Mouse (Mus musculus) heart, embryonic 12.5 days (tissue): ENCODE data around the gene Fkbp7. TPM values are rescaled to one million over a fixed set of nuclear protein-coding genes. Genes with fewer than 3 reads are reported as not detected.

Experiments
- ATAC-seq: fragments of 200-750 bp; cut with Nextera tagmentation; 2 replicates; pipeline ENCODE4 v1.8.0; 2017; ENCODE audit warnings: moderate TSS enrichment, moderate library complexity; ENCODE audit not compliant: insufficient number of reproducible peaks, low FRiP score
- H3K27ac ChIP-seq: fragments of 300-500 bp; sonication (generic); 2 replicates; pipeline ENCODE4 v1.5.1; 2016; ENCODE audit warnings: mild to moderate bottlenecking, moderate library complexity; ENCODE audit not compliant: poor library complexity, severe bottlenecking
- H3K27me3 ChIP-seq: fragments of 300-500 bp; sonication (generic); replicated peaks from 2 replicates; pipeline ENCODE4 v1.6.1; 2016; ENCODE audit warnings: mild to moderate bottlenecking, moderate library complexity
- H3K36me3 ChIP-seq: fragments of 300-500 bp; sonication (generic); 2 replicates; pipeline ENCODE4 v1.6.1; 2016; ENCODE audit warnings: mild to moderate bottlenecking, moderate library complexity
- H3K4me1 ChIP-seq: fragments of 300-500 bp; sonication (generic); replicated peaks from 2 replicates; pipeline ENCODE4 v1.6.1; 2016; ENCODE audit warnings: mild to moderate bottlenecking
- H3K4me2 ChIP-seq: fragments of 300-500 bp; sonication (generic); 2 replicates; pipeline ENCODE4 v1.6.1; 2016; ENCODE audit warnings: mild to moderate bottlenecking, moderate library complexity
- H3K4me3 ChIP-seq: fragments of 300-500 bp; sonication (generic); 2 replicates; pipeline ENCODE4 v1.5.1; 2016; ENCODE audit warnings: mild to moderate bottlenecking
- H3K9ac ChIP-seq: fragments of 300-500 bp; sonication (generic); 2 replicates; pipeline ENCODE4 v1.6.1; 2016; ENCODE audit warnings: mild to moderate bottlenecking, moderate library complexity
- H3K9me3 ChIP-seq: fragments of 300-500 bp; sonication (generic); replicated peaks from 2 replicates; pipeline ENCODE4 v1.6.1; 2016; ENCODE audit warnings: mild to moderate bottlenecking, moderate library complexity
- WGBS: fragments of 180-500 bp; shearing (Covaris S2); methylation state at CpG from one replicate; pipeline ENCODE4 v1.1.7; 2016; 5-methylcytosine and 5-hydroxymethylcytosine counted together
- polyA plus RNA-seq: library from polyadenylated mRNA; unstranded; fragments of >200 nt; fragmentation: Nextera tagmentation; extraction: Ambion mirVana; gene quantifications from 2 replicates; pipeline ENCODE4 v1.2.1, GENCODE M21; 2016

The Fkbp7 gene
- polyA plus RNA-seq, 1 experiment from 2014 or later = 61.9 TPM

- no peak overlapping the region for H3K4me2 ChIP-seq
- H3K9ac ChIP-seq = no peak overlapping the region
- H3K36me3 ChIP-seq = peaks cover 73% of the 10 kb centered on the region
- peaks cover 17% of the 10 kb centered on the region for H3K4me1 ChIP-seq
- no peak for ATAC-seq
- H3K27ac ChIP-seq = 0 out of 2 replicates have a peak overlapping the region, but pooled peaks have one; percentile 8
- no peaks in the 10 kb centered on the region for H3K9me3 ChIP-seq
- no peaks in the 10 kb centered on the region for H3K27me3 ChIP-seq
- H3K4me3 ChIP-seq = no peak overlapping the region
- 61% methylated on average over 3 of the region's 3 CpGs for WGBS
Observed at GRCm38 (mm10) chr2:76687608-76688007, 14.7 kb upstream of the Fkbp7 start.

DNA sequence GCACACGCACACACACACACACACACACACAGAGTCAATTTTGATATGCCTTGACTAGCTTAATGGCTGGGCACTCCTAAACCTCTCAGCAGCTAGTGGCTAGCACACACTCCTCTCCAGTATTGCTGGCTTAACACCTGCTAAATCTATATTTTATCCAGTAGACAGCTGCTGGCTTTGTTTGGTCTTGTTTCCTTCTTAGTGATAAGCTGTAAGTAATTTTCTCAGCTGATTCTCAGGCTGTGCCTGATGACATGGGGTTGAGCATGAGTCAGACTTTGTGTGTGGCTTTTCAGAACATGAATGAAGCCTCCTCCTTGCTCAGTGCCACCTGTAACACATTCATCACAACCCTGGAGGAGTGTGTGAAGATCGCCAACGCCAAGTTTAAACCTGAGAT lies 14.1 kb upstream of the Fkbp7 start:
- Histone ChIP-seq H3K9me3 (no peaks in the 10 kb centered on the region), H3K27me3 (no peaks in the 10 kb centered on the region), H3K27ac (no peak overlapping the region), H3K4me2 (no peak overlapping the region), H3K4me1 (peaks cover 17% of the 10 kb centered on the region), H3K4me3 (no peak overlapping the region), H3K9ac (no peak overlapping the region), H3K36me3 (peaks cover 73% of the 10 kb centered on the region)
- 94% methylated on average over 3 of the region's 3 CpGs for WGBS
- no peak for ATAC-seq

- Histone ChIP-seq H3K4me3 (no peak overlapping the region), H3K27me3 (no peaks in the 10 kb centered on the region), H3K9me3 (no peaks in the 10 kb centered on the region), H3K27ac (no peak overlapping the region), H3K4me1 (0 out of 2 replicates have a peak, but pooled peaks cover 2% of the 10 kb centered on the region), H3K4me2 (no peak overlapping the region), H3K36me3 (peaks cover 67% of the 10 kb centered on the region), H3K9ac (no peak overlapping the region)
- 94% methylated on average over 8 of the region's 8 CpGs for WGBS
- no peak for ATAC-seq
Observed at GRCm38 (mm10) chr2:76682301-76682700, 9.4 kb upstream of the Fkbp7 start.

GRCm38 (mm10) chr2:76676401-76677226 lies 3.7 kb upstream of the Fkbp7 start:
- Histone ChIP-seq H3K9me3 (no peaks in the 10 kb centered on the region), H3K36me3 (peaks cover 17% of the 10 kb centered on the region), H3K27ac (no peak overlapping the region), H3K27me3 (no peaks in the 10 kb centered on the region), H3K4me1 (peaks cover 29% of the 10 kb centered on the region), H3K9ac (peak overlapping the region; percentile 52; the same call in 1 of the 2 replicates), H3K4me3 (peak overlapping the region; percentile 93), H3K4me2 (peak overlapping the region; percentile 88)
- 75% methylated on average over 13 of the region's 13 CpGs for WGBS
- no peak for ATAC-seq

GRCm38 (mm10) chr2:76675949-76676348 lies 3.0 kb upstream of the Fkbp7 start:
- H3K27me3 ChIP-seq = no peaks in the 10 kb centered on the region
- peak overlapping the region; percentile 93 for H3K4me3 ChIP-seq
- H3K9ac ChIP-seq = peak overlapping the region; percentile 52; the same call in 1 of the 2 replicates
- H3K4me1 ChIP-seq = peaks cover 30% of the 10 kb centered on the region
- ATAC-seq = no peak
- no peaks in the 10 kb centered on the region for H3K9me3 ChIP-seq
- no peak overlapping the region for H3K27ac ChIP-seq
- H3K36me3 ChIP-seq = peaks cover 16% of the 10 kb centered on the region
- peak overlapping the region; percentile 88 for H3K4me2 ChIP-seq
- 18% methylated on average over 4 of the region's 4 CpGs for WGBS

- Histone ChIP-seq H3K4me2 (peak overlapping the region; percentile 88), H3K9me3 (no peaks in the 10 kb centered on the region), H3K9ac (peak overlapping the region; percentile 88), H3K36me3 (peaks cover 13% of the 10 kb centered on the region), H3K27ac (peak overlapping the region; percentile 76), H3K4me1 (peaks cover 30% of the 10 kb centered on the region), H3K27me3 (no peaks in the 10 kb centered on the region), H3K4me3 (peak overlapping the region; percentile 93)
- ATAC-seq = peak; percentile 54
- under 1% methylated on average over 38 of the region's 44 CpGs for WGBS
Observed at GRCm38 (mm10) chr2:76675451-76675850, 2.5 kb upstream of the Fkbp7 start.

DNA sequence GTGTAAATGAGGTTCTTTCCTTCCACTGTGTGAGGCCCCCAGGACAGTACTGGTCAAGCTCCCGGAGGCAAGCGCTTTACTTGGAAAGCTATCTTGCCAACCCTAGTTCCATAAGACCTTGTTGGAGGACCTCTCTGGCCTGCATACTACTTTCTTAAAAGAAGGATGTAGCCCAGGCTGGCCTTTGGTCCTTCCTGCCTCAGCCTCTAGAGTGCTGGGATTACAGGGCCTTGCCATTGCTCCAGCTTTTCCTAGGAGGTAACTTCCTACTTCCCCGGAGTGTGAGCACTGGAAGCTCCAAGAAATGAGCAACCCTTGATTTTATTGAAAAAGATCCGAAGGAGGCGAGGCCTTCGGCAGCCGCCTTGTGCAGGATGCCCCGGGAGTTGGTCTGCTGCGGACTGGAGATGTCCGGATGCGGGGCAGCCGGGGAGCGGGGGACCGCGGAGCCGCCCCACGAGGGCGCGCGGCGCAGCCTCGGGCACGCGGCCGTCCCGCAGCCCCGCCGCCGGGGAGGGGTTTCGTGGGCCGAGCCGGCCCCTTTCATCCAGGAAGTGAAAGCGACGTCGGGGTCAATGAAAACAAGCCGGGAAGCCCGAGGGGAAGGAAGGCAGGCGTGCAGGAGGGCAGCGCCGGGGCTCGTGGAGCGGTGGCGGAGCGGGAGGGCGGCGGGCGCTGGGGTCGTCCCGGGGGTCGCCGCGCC lies 2.0 kb upstream of the Fkbp7 start, which contains the start of gene Plekha3:
Gene Plekha3 (plus strand): TSS at position 557 of the 703 bp plus-strand sequence.
- peak within 1 kb of the TSS; percentile 93 for H3K4me3 ChIP-seq
- H3K9me3 ChIP-seq = no peaks in the 10 kb centered on the region
- H3K4me1 ChIP-seq = peaks cover 30% of the 10 kb centered on the region
- peak within 1 kb of the TSS; percentile 88 for H3K4me2 ChIP-seq
- H3K9ac ChIP-seq = peak within 1 kb of the TSS; percentile 88
- peak within 1 kb of the TSS; percentile 76 for H3K27ac ChIP-seq
- peaks cover 7% of the 10 kb centered on the region; the same call in 1 of the 2 replicates for H3K36me3 ChIP-seq
- 4% methylated on average over 51 of the region's 52 CpGs for WGBS
- no peaks in the 10 kb centered on the region for H3K27me3 ChIP-seq
- ATAC-seq = peak; percentile 81

DNA sequence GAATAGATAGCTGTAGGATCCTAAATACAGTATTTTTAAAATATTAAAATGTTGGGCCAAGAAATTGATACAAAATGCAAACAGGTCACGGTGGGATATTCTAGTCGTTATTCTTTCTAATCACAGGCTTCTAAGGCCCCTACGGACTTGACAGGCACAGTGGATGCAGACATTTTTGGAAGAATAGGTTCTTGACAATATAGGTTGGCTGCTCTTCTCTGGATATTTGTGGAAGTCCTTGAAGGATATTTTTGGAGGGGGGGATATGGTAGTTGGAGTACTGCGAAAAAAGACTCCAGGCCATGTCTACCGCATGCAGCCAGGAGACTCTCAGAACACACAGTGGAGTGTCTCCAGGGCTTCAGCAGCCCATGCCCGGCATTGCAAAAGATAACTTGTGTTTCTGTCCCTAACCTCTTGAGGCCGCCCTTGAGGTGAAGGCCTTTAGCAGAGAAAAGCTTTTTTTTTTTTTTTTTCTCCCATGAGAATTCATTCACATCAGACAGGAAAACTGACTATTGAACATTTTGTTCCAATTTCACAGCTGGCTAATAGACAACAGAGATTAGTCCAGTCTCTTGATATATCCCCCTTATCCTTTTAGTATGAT lies 661 bp upstream of the Fkbp7 start:
- no peak for ATAC-seq
- H3K27me3 ChIP-seq = no peaks in the 10 kb centered on the region
- 31% methylated on average over 7 of the region's 7 CpGs for WGBS
- H3K36me3 ChIP-seq = peaks cover under 1% of the 10 kb centered on the region; the same call in 1 of the 2 replicates
- H3K9ac ChIP-seq = no peak overlapping the region
- H3K9me3 ChIP-seq = no peaks in the 10 kb centered on the region
- peaks cover 30% of the 10 kb centered on the region for H3K4me1 ChIP-seq
- H3K4me3 ChIP-seq = peak overlapping the region; percentile 47
- peak overlapping the region; percentile 78 for H3K4me2 ChIP-seq
- H3K27ac ChIP-seq = peak overlapping the region; percentile 70

- no peak for ATAC-seq
- Histone ChIP-seq H3K27me3 (no peaks in the 10 kb centered on the region), H3K4me2 (peak overlapping the region; percentile 78), H3K4me3 (peak overlapping the region; percentile 47), H3K27ac (peak overlapping the region; percentile 70), H3K36me3 (no peaks in the 10 kb centered on the region), H3K9me3 (no peaks in the 10 kb centered on the region), H3K4me1 (peaks cover 27% of the 10 kb centered on the region), H3K9ac (peak overlapping the region; percentile 74)
- WGBS = 25% methylated on average over 9 of the region's 9 CpGs
Observed at GRCm38 (mm10) chr2:76672134-76672745, 676 bp downstream of the Fkbp7 start.

DNA sequence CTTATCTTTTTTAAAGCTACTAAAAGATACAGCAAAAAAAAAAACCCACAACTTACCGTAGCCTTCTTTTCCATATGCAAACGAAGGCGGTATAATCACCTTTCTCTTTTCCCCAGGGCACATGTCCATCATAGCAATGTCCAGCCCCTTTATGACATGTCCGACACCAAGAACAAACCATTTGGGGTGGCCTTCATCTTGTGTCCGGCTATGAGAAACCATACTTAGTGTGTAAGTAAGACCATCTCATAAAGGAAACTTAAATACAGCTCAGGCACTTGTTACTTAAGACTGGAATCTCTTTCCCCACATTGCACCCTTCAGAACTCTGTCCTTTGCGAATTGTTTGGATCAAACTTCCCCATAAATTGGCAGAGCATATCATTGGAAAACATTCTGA lies 1.3 kb downstream of the Fkbp7 start:
- Histone ChIP-seq H3K4me2 (peak overlapping the region; percentile 78), H3K36me3 (peaks cover 5% of the 10 kb centered on the region), H3K4me1 (peaks cover 24% of the 10 kb centered on the region), H3K4me3 (peak overlapping the region; percentile 47), H3K9ac (no peak overlapping the region), H3K9me3 (no peaks in the 10 kb centered on the region), H3K27ac (no peak overlapping the region), H3K27me3 (no peaks in the 10 kb centered on the region)
- ATAC-seq = no peak
- WGBS = 85% methylated on average over 6 of the region's 6 CpGs
